Mouse (Mus musculus): ENCODE results near the gene S100b. TPM values are rescaled to one million over a fixed set of nuclear protein-coding genes. Genes with fewer than 3 reads are reported as not detected.

Gene S100b
- polyA plus RNA-seq (2012; rRNA removed): 0.73 and 1.8 TPM in 2 replicates

GRCm38 (mm10) chr10:76253536-76253935 lies at the start of gene S100b:
TSS of gene S100b (plus strand) at chr10:76253853.

GRCm38 (mm10) chr10:76237341-76238225 lies 16.1 kb upstream of the S100b start, which contains the start of gene Prmt2:
TSS of gene Prmt2 (minus strand) at chr10:76237865.

Other genes with a start within 250 kb of the S100b start
- 1.3 and 1.5 TPM in 2 replicates for gene Zfp280b, start 221.2 kb upstream of the S100b start, polyA plus RNA-seq (2012; rRNA removed)
- gene Slc5a4b, start 142.9 kb upstream of the S100b start, polyA plus RNA-seq (2012; rRNA removed): 0.02 and 0.04 TPM in 2 replicates
- not detected in 2 replicates for gene Slc5a4a, start 106.4 kb upstream of the S100b start, polyA plus RNA-seq (2012; rRNA removed)
- 11.8 and 15.6 TPM in 2 replicates for gene Prmt2, start 16.0 kb upstream of the S100b start, polyA plus RNA-seq (2012; rRNA removed)
- 6.3 and 13.0 TPM in 2 replicates for gene Dip2a, start 91.4 kb downstream of the S100b start, polyA plus RNA-seq (2012; rRNA removed)
- gene AC141477.1, start 186.6 kb downstream of the S100b start, polyA plus RNA-seq (2012; rRNA removed): not detected in 2 replicates
- 3.5 TPM in 2 replicates for gene Pcnt, start 188.9 kb downstream of the S100b start, polyA plus RNA-seq (2012; rRNA removed)
- gene 2610028H24Rik, start 195.2 kb downstream of the S100b start, polyA plus RNA-seq (2012; rRNA removed): 0.10 and 0.12 TPM in 2 replicates
- 4.0 and 5.2 TPM in 2 replicates for gene Mcm3ap, start 215.1 kb downstream of the S100b start, polyA plus RNA-seq (2012; rRNA removed)
- gene Ybey, start 215.3 kb downstream of the S100b start, polyA plus RNA-seq (2012; rRNA removed): 1.8 and 2.4 TPM in 2 replicates